Mouse (Mus musculus) liver, embryonic 15.5 days (tissue): ENCODE data around the gene Fst. TPM values are rescaled to one million over a fixed set of nuclear protein-coding genes. Genes with fewer than 3 reads are reported as not detected.

Source experiments
- ATAC-seq: fragments of 200-750 bp; cut with Nextera tagmentation; 2 replicates; pipeline ENCODE4 v1.8.0; 2017; ENCODE audit warnings: moderate number of reproducible peaks, mild to moderate bottlenecking, moderate library complexity; ENCODE audit not compliant: insufficient read depth
- H3K27ac ChIP-seq: fragments of 300-500 bp; sonication (generic); replicated peaks from 2 replicates; pipeline ENCODE4 v1.5.1; 2015; ENCODE audit warnings: mild to moderate bottlenecking, inconsistent platforms
- H3K27me3 ChIP-seq: fragments of 300-500 bp; sonication (generic); 2 replicates; pipeline ENCODE4 v1.6.1; 2015; ENCODE audit warnings: mild to moderate bottlenecking, inconsistent platforms
- H3K36me3 ChIP-seq: fragments of 300-500 bp; sonication (generic); replicated peaks from 2 replicates; pipeline ENCODE4 v1.6.1; 2015; ENCODE audit warnings: moderate library complexity, mild to moderate bottlenecking, inconsistent platforms
- H3K4me1 ChIP-seq: fragments of 300-500 bp; sonication (generic); replicated peaks from 2 replicates; pipeline ENCODE4 v1.6.1; 2015; ENCODE audit warnings: inconsistent platforms
- H3K4me2 ChIP-seq: fragments of 300-500 bp; sonication (generic); 2 replicates; pipeline ENCODE4 v1.6.1; 2015; ENCODE audit warnings: moderate library complexity, mild to moderate bottlenecking, inconsistent platforms
- H3K4me3 ChIP-seq: fragments of 300-500 bp; sonication (generic); replicated peaks from 2 replicates; pipeline ENCODE4 v1.5.1; 2015; ENCODE audit warnings: mild to moderate bottlenecking, inconsistent platforms
- H3K9ac ChIP-seq: fragments of 300-500 bp; sonication (generic); 2 replicates; pipeline ENCODE4 v1.6.1; 2015; ENCODE audit warnings: moderate library complexity, mild to moderate bottlenecking, inconsistent platforms
- H3K9me3 ChIP-seq: fragments of 300-500 bp; sonication (generic); replicated peaks from 2 replicates; pipeline ENCODE4 v1.6.1; 2016; ENCODE audit warnings: inconsistent platforms
- WGBS: fragments of 180-500 bp; shearing (Covaris S2); methylation state at CpG from one replicate; pipeline ENCODE4 v1.1.7; 2015; ENCODE audit warnings: mixed read lengths; ENCODE audit not compliant: insufficient replicate concordance; 5-methylcytosine and 5-hydroxymethylcytosine counted together
- polyA plus RNA-seq: library from polyadenylated mRNA; unstranded; fragments of >200 nt; fragmentation: Nextera tagmentation; extraction: Ambion mirVana; gene quantifications from 2 replicates; pipeline ENCODE4 v1.2.1, GENCODE M21; 2015

Gene Fst
- polyA plus RNA-seq, 1 experiment from 2014 or later, result 5.9 TPM

DNA sequence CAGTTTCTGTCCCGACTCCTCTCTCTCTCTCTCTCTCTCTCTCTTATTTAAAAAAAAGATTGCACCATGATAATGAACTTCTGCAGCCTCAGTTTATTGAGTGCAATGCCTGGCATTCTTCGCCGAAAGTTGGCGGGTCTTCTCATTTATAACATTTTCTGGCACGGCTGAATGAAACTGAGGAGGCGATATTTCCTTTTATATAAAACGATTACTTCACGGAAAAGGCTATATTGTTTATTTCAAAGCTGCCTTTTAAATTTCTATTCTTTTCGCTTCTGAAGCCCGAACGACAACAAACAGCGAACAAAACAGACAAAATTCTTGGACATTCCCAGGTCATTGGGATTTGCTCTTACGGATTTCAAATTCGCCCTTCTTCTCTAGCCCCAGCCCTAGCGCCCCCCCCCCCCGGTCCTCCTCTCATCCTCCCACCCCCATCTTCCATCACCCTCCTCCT, 980 bp upstream of the Fst start:
- H3K27ac ChIP-seq, result peak overlapping the region; percentile 53; the same call in 1 of the 2 replicates
- no peaks in the 10 kb centered on the region for H3K9me3 ChIP-seq
- ATAC-seq, result no peak
- peak overlapping the region; percentile 54 for H3K4me3 ChIP-seq
- H3K27me3 ChIP-seq, result peaks cover 79% of the 10 kb centered on the region
- no peak overlapping the region for H3K9ac ChIP-seq
- no peaks in the 10 kb centered on the region for H3K36me3 ChIP-seq
- no peaks in the 10 kb centered on the region; the same call in 1 of the 2 replicates for H3K4me1 ChIP-seq
- H3K4me2 ChIP-seq, result peak overlapping the region; percentile 64
- under 1% methylated on average over 15 of the region's 16 CpGs for WGBS

DNA sequence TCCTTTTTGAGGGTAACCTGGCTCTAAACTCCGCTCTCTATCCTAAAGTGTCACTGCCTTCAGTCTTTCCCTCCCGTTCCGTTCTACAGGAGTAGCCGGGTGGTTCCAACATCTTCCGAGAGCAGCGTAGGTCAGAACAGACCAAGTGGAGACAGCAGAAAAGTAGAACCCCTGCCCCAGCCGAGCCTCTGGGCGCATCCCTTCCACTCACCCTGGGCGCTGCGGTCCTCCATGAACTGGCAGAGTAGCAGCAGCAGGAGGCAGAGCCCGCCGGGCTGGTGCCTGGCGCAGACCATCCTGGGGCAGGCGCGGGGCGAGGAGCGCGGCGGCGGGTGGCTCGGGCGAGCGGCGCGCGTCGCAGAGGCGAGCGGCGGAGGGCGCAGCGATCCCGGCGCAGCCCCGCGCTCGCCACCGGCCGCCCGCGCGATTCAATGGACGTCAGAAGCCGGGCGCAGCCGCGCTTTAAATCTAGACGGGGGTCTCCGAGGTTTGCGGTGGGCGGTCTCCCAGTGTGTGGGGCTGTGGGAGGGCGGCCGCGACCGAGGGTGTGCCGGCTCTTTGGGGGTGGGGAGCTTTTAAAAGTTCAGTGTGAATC, 363 bp downstream of the Fst start:
- H3K27me3 ChIP-seq, result peaks cover 86% of the 10 kb centered on the region
- H3K4me3 ChIP-seq, result peak overlapping the region; percentile 54
- no peaks in the 10 kb centered on the region; the same call in 1 of the 2 replicates for H3K4me1 ChIP-seq
- peak overlapping the region; percentile 33; the same call in 1 of the 2 replicates for H3K27ac ChIP-seq
- peak; percentile 33 for ATAC-seq
- H3K9me3 ChIP-seq, result no peaks in the 10 kb centered on the region
- under 1% methylated on average over 56 of the region's 56 CpGs for WGBS
- no peaks in the 10 kb centered on the region for H3K36me3 ChIP-seq
- H3K9ac ChIP-seq, result no peak overlapping the region
- peak overlapping the region; percentile 64 for H3K4me2 ChIP-seq

DNA sequence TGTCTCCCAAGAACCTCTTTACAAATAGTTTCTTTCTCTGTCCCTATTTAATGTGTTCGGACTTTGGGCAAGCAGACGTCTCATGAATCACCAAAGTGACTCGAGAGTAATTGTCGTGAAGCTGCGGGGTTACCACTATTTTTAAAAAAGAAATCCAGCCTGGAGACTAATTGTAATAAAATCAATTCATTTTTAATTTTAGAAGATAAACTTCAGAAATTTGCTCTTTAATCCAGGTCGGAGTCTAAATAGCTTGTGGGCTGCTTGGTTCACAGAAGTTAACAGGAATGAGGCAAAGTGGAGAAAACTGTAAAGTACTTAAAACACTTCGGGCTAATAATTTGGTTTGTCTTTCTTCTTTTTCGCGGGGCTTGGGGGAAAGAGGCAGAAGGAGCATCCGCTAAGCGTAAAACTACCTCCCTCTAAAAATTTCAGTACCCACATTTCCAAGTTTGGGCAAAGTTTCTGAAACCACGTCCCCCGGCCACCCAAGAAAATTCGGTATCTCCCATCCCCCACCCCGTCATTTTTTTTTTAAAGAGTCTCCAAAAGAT, 1.1 kb downstream of the Fst start:
- H3K9ac ChIP-seq, result no peak overlapping the region

DNA sequence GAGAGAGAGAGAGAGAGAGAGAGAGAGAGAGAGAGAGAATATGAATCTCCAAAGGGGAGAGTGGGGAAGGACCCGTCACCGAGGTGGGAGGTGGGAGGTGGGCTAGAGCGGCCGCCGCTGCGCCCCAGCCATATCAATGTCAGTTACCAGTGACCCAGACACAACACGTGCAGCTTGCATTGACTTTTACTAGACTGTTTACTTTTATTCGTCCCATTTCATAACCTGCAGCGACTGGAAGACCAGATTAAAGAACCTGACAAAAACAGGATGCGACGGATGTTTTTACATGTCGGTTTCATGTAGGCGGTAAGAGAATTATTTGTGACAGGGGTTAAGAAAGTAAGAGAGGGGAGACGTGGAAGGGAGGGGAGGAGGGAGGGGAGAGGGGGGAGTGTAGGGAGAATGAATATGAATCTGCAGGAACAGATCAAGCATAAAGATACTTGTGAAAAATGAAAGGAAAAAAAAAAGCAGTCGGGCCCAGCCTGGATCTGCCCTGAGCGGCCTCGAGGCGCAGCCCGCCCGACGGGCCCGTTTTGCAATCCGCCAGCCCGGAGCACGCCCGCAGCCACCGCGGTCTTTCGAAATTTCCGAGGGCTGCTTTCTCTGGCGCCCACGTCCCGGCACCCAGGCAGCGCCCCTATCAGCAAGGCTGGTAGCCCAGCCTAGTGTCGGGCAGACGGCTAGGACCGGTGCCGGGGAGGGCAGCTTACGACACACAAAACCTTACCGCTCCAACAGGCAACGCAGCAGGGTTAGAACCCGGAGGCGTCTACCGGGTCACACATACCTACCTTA, 1.8 kb downstream of the Fst start:
- H3K4me1 ChIP-seq, result no peaks in the 10 kb centered on the region; the same call in 1 of the 2 replicates
- H3K9me3 ChIP-seq, result no peaks in the 10 kb centered on the region
- peak overlapping the region; percentile 64 for H3K4me2 ChIP-seq
- ATAC-seq, result peak; percentile 34; the same call in 1 of the 2 replicates
- H3K27ac ChIP-seq, result no peak overlapping the region
- no peaks in the 10 kb centered on the region for H3K36me3 ChIP-seq
- peaks cover 79% of the 10 kb centered on the region for H3K27me3 ChIP-seq
- WGBS, result 2% methylated on average over 44 of the region's 44 CpGs
- H3K9ac ChIP-seq, result no peak overlapping the region
- peak overlapping the region; percentile 54 for H3K4me3 ChIP-seq

More for the DNA sequence above, 1.1 kb downstream of the Fst start:
- Histone ChIP-seq H3K4me3 (peak overlapping the region; percentile 54), H3K36me3 (no peaks in the 10 kb centered on the region), H3K27ac (no peak overlapping the region), H3K9me3 (no peaks in the 10 kb centered on the region), H3K27me3 (peaks cover 82% of the 10 kb centered on the region), H3K4me1 (no peaks in the 10 kb centered on the region; the same call in 1 of the 2 replicates), H3K4me2 (peak overlapping the region; percentile 64)
- WGBS, result under 1% methylated on average over 15 of the region's 15 CpGs
- ATAC-seq, result no peak

DNA sequence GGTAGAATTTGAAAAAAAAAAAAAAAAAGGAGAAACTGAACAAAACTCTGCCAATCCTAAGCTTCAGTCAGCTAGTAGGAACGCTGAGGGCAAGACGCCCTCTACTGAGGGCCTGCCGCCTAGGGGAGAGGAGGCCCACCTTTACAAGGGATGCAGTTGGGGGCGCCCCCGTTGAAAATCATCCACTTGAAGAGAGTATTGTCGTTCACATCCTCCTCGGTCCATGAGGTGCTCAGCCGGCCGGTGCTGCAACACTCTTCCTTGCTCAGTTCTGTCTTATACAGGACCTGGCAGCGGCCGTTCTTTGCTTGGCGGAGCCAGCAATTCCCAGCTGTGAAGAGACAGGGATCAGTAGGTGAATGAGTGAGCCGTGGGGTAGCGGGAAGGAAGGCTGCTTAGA, 2.5 kb downstream of the Fst start:
- WGBS, result 7% methylated on average over 14 of the region's 14 CpGs
- Histone ChIP-seq H3K27ac (no peak overlapping the region), H3K4me1 (no peaks in the 10 kb centered on the region; the same call in 1 of the 2 replicates), H3K4me3 (peak overlapping the region; percentile 54), H3K9ac (no peak overlapping the region), H3K36me3 (no peaks in the 10 kb centered on the region), H3K9me3 (no peaks in the 10 kb centered on the region), H3K4me2 (peak overlapping the region; percentile 64), H3K27me3 (peaks cover 72% of the 10 kb centered on the region)
- ATAC-seq, result 0 out of 2 replicates have a peak, but pooled peaks have one; percentile 5

DNA sequence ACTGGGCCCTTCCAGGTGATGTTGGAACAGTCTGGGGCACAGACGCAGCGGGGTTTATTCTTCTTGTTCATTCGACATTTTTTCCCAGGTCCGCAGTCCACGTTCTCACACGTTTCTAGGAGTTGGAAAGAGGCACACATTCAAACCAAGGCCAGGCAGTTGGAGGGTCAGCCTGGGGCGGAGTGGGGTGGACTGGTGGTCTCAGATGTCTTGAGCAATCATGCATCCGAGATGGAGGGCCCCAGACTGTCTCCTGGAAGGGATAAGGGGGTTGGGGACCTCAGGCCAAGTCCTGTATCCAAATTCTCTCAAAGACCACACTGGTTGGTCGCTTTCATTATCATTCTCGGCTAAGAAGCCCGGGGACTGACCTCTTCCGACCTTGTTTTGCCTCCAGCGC, 3.0 kb downstream of the Fst start:
- Histone ChIP-seq H3K27ac (no peak overlapping the region), H3K4me1 (no peaks in the 10 kb centered on the region; the same call in 1 of the 2 replicates), H3K36me3 (no peaks in the 10 kb centered on the region), H3K9me3 (no peaks in the 10 kb centered on the region), H3K4me3 (no peak overlapping the region), H3K27me3 (peaks cover 68% of the 10 kb centered on the region), H3K4me2 (peak overlapping the region; percentile 64), H3K9ac (no peak overlapping the region)
- WGBS, result 48% methylated on average over 13 of the region's 13 CpGs
- no peak for ATAC-seq

DNA sequence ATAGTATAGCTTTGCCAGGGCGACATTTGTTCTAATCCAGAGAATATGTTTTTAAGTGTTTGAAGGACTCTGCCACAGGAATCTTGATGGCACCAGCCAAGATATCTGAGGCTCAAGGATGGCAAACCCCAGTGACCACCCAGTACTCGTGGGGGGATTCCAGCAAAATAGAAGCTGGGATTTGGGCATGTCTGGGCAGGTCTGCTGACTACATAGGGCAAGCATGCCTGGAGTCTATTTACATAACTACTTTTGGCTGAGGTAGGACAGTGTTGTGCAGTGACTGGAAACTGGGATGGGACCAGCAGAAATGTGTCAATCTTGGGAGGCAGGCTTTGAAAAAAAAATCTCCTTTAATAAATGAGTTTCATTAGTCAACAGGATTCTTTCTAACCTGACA, 11.5 kb downstream of the Fst start:
- WGBS, result 47% methylated on average over 2 of the region's 2 CpGs
- ATAC-seq, result no peak
- Histone ChIP-seq H3K9me3 (no peaks in the 10 kb centered on the region), H3K4me3 (no peak overlapping the region), H3K9ac (no peak overlapping the region), H3K4me2 (no peak overlapping the region), H3K4me1 (no peaks in the 10 kb centered on the region), H3K27ac (no peak overlapping the region), H3K36me3 (no peaks in the 10 kb centered on the region), H3K27me3 (no peaks in the 10 kb centered on the region)

DNA sequence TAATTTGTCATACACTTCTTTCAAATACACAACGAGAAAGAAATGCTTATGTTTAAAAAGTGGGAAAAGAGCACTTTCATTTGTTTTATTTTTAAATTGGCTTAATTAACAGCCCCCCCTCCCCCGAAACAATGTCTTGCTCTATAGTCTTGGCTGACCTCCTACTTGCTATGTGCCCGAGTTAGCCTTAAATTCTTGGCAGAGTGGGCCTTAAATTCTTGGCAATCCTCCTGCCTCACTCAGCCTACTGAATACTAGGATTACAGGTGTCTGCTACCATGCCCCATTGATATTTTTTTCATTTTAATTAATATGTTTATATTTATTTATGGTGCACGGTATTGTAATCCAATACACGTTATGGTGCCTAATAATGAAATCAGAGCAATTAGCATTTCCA, 26.3 kb downstream of the Fst start:
- WGBS, result 65% methylated on average over 5 of the region's 5 CpGs
- Histone ChIP-seq H3K9ac (no peak overlapping the region), H3K4me1 (no peaks in the 10 kb centered on the region), H3K9me3 (no peaks in the 10 kb centered on the region), H3K27me3 (no peaks in the 10 kb centered on the region), H3K36me3 (no peaks in the 10 kb centered on the region), H3K27ac (no peak overlapping the region), H3K4me3 (no peak overlapping the region), H3K4me2 (no peak overlapping the region)
- no peak for ATAC-seq

DNA sequence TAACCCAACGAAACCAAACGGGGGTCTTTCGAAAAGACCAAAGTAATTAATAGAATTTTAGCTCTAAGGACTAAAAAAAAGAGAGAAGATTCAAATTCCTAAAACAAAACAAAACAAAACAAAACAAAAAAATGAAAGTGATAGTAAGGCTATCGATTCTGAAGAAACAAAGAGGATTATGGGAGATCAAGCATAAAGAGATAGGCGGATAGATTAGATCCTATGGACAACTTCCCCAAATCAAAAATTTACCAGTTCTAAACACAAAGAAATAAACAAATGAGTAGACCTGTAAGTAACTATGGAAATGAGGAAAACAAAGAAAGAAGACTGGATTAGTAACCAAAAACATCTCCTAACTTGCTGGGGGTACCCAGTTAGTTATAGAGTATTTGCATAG, 33.5 kb downstream of the Fst start:
- Histone ChIP-seq H3K27me3 (no peaks in the 10 kb centered on the region), H3K9ac (no peak overlapping the region), H3K4me3 (no peak overlapping the region), H3K4me1 (no peaks in the 10 kb centered on the region), H3K9me3 (no peaks in the 10 kb centered on the region), H3K4me2 (no peak overlapping the region), H3K27ac (no peak overlapping the region), H3K36me3 (no peaks in the 10 kb centered on the region)
- WGBS, result 86% methylated on average over 5 of the region's 5 CpGs
- no peak for ATAC-seq

DNA sequence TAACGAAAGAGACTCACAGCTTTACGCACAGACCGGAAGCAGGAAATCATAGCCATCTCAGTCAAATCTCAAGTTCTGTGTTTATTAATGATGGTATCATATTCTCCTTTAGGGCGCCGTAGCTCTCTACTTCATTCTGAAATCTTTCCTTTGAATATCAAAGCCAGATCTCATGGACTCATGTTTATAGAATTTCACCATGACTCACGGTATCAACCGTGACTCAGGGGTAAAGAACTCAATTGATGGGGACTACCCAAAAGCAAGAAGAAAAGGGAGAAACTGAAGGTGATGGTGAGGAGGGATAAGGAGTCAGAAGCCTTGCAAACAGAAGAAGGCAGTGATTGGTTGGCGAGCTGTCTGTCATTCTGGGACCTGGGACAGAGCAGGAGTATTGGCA, 38.5 kb downstream of the Fst start:
- H3K27me3 ChIP-seq, result no peaks in the 10 kb centered on the region
- no peaks in the 10 kb centered on the region for H3K36me3 ChIP-seq
- no peaks in the 10 kb centered on the region for H3K9me3 ChIP-seq
- no peak overlapping the region for H3K9ac ChIP-seq
- H3K4me3 ChIP-seq, result no peak overlapping the region
- H3K4me2 ChIP-seq, result no peak overlapping the region
- no peaks in the 10 kb centered on the region for H3K4me1 ChIP-seq
- 63% methylated on average over 8 of the region's 8 CpGs for WGBS
- no peak overlapping the region for H3K27ac ChIP-seq
- ATAC-seq, result no peak

DNA sequence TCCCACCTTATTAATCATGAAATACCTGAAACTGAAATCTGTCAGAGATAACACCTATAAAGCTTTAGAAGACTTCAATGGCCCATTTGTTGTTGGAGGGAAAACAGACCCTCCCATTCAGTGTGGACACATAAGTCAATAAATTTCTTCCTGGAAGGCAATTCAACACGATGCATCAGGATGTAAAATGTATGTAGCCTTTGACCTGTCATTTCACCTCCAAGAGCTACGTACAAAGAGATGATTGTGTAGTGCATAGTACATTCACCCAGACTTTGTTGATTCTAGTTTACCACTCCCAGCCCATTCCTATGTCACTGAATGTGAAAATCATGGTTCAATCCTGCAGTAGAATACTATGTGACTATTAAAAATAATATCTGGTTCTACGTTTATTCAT, 39.4 kb downstream of the Fst start:
- Histone ChIP-seq H3K4me2 (no peak overlapping the region), H3K4me3 (no peak overlapping the region), H3K9ac (no peak overlapping the region), H3K4me1 (no peaks in the 10 kb centered on the region), H3K36me3 (no peaks in the 10 kb centered on the region), H3K9me3 (no peaks in the 10 kb centered on the region), H3K27me3 (no peaks in the 10 kb centered on the region), H3K27ac (no peak overlapping the region)
- no peak for ATAC-seq
- WGBS, result 65% methylated on average over 3 of the region's 3 CpGs
